Mouse (Mus musculus): ENCODE measurements around the gene Pla2r1. TPM values are rescaled to one million over a fixed set of nuclear protein-coding genes. Genes with fewer than 3 reads are reported as not detected.

Pla2r1 gene
- polyA plus RNA-seq, 1 experiment from 2014 or later, result 1.3 TPM

DNA sequence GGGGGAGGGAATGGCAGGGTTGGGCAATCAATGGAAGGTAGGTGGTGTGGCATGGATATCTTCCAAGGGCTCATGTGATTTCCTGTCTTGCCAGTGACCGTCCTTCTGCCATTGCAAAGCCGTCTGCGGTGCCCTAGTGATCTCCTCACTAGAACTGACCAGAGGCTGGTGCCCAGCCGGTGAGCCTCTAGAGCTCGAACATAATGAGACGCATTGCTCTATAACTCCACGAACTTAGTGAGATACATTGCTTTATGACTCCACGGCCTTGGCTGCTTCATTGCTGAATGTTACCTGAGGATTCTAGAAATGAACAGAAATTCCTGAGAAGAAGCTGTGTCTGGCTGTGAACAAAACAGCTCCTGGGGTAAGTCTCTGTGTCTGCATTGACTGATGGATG is 12.8 kb downstream of the Pla2r1 start:
- H3K27ac ChIP-seq, result no peak overlapping the region
- ATAC-seq (ENCODE audit: low FRiP score, low read depth), result no peak
- no peaks in the 10 kb centered on the region for H3K27me3 ChIP-seq (replicated peaks)
- no peak overlapping the region for H3K4me3 ChIP-seq
- no peaks in the 10 kb centered on the region for H3K9me3 ChIP-seq
- H3K36me3 ChIP-seq, result no peaks in the 10 kb centered on the region
- H3K4me2 ChIP-seq (replicated peaks), result no peak overlapping the region
- 93% methylated on average over 8 of the region's 8 CpGs for WGBS
- no peak overlapping the region for H3K9ac ChIP-seq
- no peaks in the 10 kb centered on the region for H3K4me1 ChIP-seq

DNA sequence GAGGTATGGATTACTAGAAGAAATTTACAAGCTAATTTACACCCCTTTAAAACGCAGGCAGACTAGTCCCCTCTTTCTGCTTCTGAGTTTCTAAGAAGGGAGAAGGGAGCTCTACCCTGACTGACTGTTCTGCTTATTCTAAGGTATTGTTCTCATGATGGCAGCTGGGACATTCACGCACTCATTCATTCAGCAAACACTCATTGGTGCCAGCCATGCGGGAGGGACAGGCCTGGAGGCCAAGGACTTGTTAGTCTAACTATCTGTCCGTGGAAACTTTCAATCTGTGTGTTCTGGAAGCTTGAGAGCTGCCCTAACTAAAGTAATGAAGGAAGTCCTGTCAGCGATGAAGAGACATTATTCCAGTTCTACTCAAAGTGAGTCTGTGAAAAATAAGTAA is 14.4 kb downstream of the Pla2r1 start:
- ATAC-seq (ENCODE audit: low FRiP score, low read depth), result no peak; the same call in 1 of the 2 replicates
- Histone ChIP-seq H3K4me3 (no peak overlapping the region), H3K27ac (no peak overlapping the region), H3K9ac (no peak overlapping the region), H3K9me3 (no peaks in the 10 kb centered on the region), H3K27me3 (replicated peaks) (no peaks in the 10 kb centered on the region), H3K36me3 (no peaks in the 10 kb centered on the region), H3K4me2 (replicated peaks) (no peak overlapping the region), H3K4me1 (no peaks in the 10 kb centered on the region)
- WGBS, result 57% methylated on average over 5 of the region's 5 CpGs

DNA sequence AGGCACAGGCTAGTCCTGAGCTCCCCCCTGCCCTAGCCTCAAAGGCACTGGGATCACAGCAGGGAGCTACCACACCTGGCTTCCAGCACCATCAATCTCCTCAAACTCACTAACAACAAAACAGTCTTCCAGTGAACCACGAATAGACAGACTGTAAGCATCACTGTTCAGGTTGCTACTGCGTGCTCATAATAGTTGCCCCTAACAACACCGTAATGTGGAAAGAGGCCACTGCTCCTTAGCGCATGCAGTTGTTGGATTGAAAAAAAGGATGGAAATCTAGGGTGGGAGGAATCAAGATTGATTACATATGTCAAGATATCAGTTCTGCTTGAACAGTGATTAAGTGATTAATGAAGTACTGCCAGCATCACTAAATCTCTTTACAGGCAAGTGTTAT is 14.8 kb downstream of the Pla2r1 start:
- H3K9me3 ChIP-seq, result no peaks in the 10 kb centered on the region
- no peaks in the 10 kb centered on the region for H3K27me3 ChIP-seq (replicated peaks)
- H3K27ac ChIP-seq, result no peak overlapping the region
- 44% methylated on average over 4 of the region's 4 CpGs for WGBS
- H3K36me3 ChIP-seq, result no peaks in the 10 kb centered on the region
- ATAC-seq (ENCODE audit: low FRiP score, low read depth), result peak; percentile 73
- no peak overlapping the region for H3K9ac ChIP-seq
- no peaks in the 10 kb centered on the region for H3K4me1 ChIP-seq
- H3K4me2 ChIP-seq (replicated peaks), result no peak overlapping the region
- H3K4me3 ChIP-seq, result no peak overlapping the region

DNA sequence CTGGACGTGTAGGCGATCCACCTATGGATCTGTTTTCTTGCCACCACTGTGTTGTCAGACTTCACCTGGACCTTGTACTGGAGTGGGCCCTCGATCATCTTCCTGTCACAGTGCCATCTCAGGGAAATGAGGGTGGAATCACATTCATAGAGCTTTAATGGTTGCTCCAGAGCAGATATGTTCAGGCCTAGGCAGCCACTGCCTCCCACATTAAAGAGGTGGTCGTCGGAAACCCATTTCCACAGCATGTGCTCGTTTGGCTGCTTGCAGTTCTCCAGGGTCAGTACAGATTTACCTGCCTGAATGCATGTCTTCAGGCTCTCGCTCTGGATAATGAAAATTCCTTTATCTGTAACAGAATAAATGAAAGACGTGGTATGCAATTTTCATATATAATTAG is 18.4 kb downstream of the Pla2r1 start:
- H3K9ac ChIP-seq, result no peak overlapping the region
- H3K4me1 ChIP-seq, result no peaks in the 10 kb centered on the region
- no peak overlapping the region for H3K4me2 ChIP-seq (replicated peaks)
- no peaks in the 10 kb centered on the region for H3K36me3 ChIP-seq
- no peak overlapping the region for H3K27ac ChIP-seq
- no peak overlapping the region for H3K4me3 ChIP-seq
- ATAC-seq (ENCODE audit: low FRiP score, low read depth), result no peak
- 84% methylated on average over 8 of the region's 8 CpGs for WGBS
- H3K9me3 ChIP-seq, result no peaks in the 10 kb centered on the region
- no peaks in the 10 kb centered on the region for H3K27me3 ChIP-seq (replicated peaks)

GRCm38 (mm10) chr2:60533026-60533425 is 20.1 kb downstream of the Pla2r1 start:
- Histone ChIP-seq H3K27ac (no peak overlapping the region), H3K27me3 (replicated peaks) (no peaks in the 10 kb centered on the region), H3K4me2 (replicated peaks) (no peak overlapping the region), H3K4me3 (no peak overlapping the region), H3K4me1 (no peaks in the 10 kb centered on the region), H3K9ac (no peak overlapping the region), H3K9me3 (no peaks in the 10 kb centered on the region), H3K36me3 (no peaks in the 10 kb centered on the region)
- whole genome bisulfite sequencing, result 86% methylated on average over 3 of the region's 3 CpGs
- ATAC-seq (ENCODE audit: low FRiP score, low read depth), result no peak

DNA sequence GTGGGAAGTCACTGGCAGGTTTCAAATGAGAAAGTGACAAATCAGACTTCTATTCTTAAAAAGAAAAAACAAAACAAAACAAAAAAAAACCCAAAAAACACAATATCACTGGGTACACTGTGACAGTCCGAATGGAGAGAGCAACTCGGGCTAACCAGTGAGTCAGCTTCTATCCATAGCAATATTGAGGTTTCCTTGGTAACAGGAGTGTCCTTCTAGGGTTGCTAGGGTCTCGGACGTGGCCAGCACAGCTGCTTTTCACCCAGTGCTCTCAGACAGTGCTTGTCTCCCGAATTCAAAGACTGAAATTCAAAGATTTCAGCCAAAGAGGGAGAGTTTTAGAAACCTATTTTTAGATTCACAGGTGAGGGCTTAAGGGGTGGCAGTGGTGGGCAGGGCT is 20.6 kb downstream of the Pla2r1 start:
- no peak overlapping the region for H3K27ac ChIP-seq
- no peaks in the 10 kb centered on the region for H3K9me3 ChIP-seq
- no peaks in the 10 kb centered on the region for H3K4me1 ChIP-seq
- no peaks in the 10 kb centered on the region for H3K27me3 ChIP-seq (replicated peaks)
- H3K4me2 ChIP-seq (replicated peaks), result no peak overlapping the region
- no peaks in the 10 kb centered on the region for H3K36me3 ChIP-seq
- H3K9ac ChIP-seq, result no peak overlapping the region
- WGBS, result 61% methylated on average over 5 of the region's 5 CpGs
- no peak overlapping the region for H3K4me3 ChIP-seq
- no peak for ATAC-seq (ENCODE audit: low FRiP score, low read depth)

GRCm38 (mm10) chr2:60515817-60516216 is 37.3 kb downstream of the Pla2r1 start:
- 54% methylated on average over 8 of the region's 8 CpGs for WGBS
- ATAC-seq (ENCODE audit: low FRiP score, low read depth), result no peak
- H3K9me3 ChIP-seq, result no peaks in the 10 kb centered on the region
- H3K4me1 ChIP-seq, result no peaks in the 10 kb centered on the region
- no peaks in the 10 kb centered on the region for H3K36me3 ChIP-seq
- no peak overlapping the region for H3K9ac ChIP-seq
- H3K4me2 ChIP-seq (replicated peaks), result no peak overlapping the region
- no peak overlapping the region for H3K27ac ChIP-seq
- H3K4me3 ChIP-seq, result no peak overlapping the region
- H3K27me3 ChIP-seq (replicated peaks), result no peaks in the 10 kb centered on the region

- no peak overlapping the region for H3K4me2 ChIP-seq (replicated peaks)
- ATAC-seq (ENCODE audit: low FRiP score, low read depth), result no peak
- 70% methylated on average over 4 of the region's 4 CpGs for WGBS
- H3K4me1 ChIP-seq, result no peaks in the 10 kb centered on the region
- no peaks in the 10 kb centered on the region for H3K27me3 ChIP-seq (replicated peaks)
- no peaks in the 10 kb centered on the region for H3K36me3 ChIP-seq
- no peak overlapping the region for H3K27ac ChIP-seq
- H3K9ac ChIP-seq, result no peak overlapping the region
- no peak overlapping the region for H3K4me3 ChIP-seq
- H3K9me3 ChIP-seq, result no peaks in the 10 kb centered on the region
These were observed 38.2 kb downstream of the Pla2r1 start for GRCm38 (mm10) chr2:60514863-60515262.

DNA sequence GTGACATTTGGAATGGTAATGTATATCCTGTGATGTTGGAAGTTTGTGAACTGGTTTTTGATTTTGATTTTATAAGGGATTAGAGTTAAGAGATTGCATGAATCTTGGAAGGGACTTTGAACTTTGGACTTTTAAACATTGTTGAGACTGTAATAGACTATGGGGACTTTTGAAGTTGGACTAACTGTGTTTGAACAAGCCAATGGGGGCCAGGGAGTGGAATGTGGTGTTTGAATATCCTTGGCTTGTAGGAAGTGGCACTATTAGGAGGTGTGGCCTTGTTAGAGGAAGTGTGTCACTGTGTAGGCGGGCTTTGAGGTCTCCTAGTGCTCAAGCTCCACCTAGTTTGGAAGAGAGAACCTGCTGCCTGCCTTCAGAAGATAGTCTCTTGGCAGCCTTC is 42.4 kb downstream of the Pla2r1 start:
- no peak overlapping the region for H3K9ac ChIP-seq
- H3K27ac ChIP-seq, result no peak overlapping the region
- no peak for ATAC-seq (ENCODE audit: low FRiP score, low read depth)
- H3K36me3 ChIP-seq, result no peaks in the 10 kb centered on the region
- H3K4me1 ChIP-seq, result no peaks in the 10 kb centered on the region
- WGBS, result 86% methylated on average over 1 of the region's 1 CpGs
- H3K4me3 ChIP-seq, result no peak overlapping the region
- no peaks in the 10 kb centered on the region for H3K9me3 ChIP-seq
- H3K27me3 ChIP-seq (replicated peaks), result no peaks in the 10 kb centered on the region
- H3K4me2 ChIP-seq (replicated peaks), result no peak overlapping the region

GRCm38 (mm10) chr2:60505145-60505544 is 48.0 kb downstream of the Pla2r1 start:
- Histone ChIP-seq H3K9ac (no peak overlapping the region), H3K9me3 (no peaks in the 10 kb centered on the region), H3K27ac (no peak overlapping the region), H3K4me1 (no peaks in the 10 kb centered on the region), H3K36me3 (no peaks in the 10 kb centered on the region), H3K4me2 (replicated peaks) (no peak overlapping the region), H3K4me3 (no peak overlapping the region), H3K27me3 (replicated peaks) (no peaks in the 10 kb centered on the region)
- WGBS, result 52% methylated on average over 2 of the region's 2 CpGs
- ATAC-seq (ENCODE audit: low FRiP score, low read depth), result no peak

DNA sequence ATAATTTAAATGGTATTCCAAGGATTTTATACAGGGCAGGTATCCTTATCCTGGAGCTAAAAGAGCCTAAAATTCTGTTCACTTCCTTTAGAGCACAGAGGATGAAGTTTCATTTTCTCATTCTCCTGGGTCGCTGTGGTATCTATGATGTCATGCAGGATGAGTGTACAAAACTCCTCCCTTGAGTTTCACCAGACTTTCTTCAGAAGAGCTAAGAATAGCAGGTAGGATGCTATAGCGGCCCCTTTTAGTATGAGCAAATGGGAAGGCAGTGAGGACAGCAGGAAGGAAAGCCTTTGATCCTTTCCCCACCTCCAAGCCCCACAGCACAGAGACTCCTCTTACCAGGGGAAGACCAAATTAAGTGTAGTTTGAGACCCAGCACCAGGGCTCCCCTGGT is 48.4 kb downstream of the Pla2r1 start:
- no peak for ATAC-seq (ENCODE audit: low FRiP score, low read depth)
- no peaks in the 10 kb centered on the region for H3K9me3 ChIP-seq
- WGBS, result 59% methylated on average over 2 of the region's 2 CpGs
- H3K9ac ChIP-seq, result no peak overlapping the region
- no peak overlapping the region for H3K4me2 ChIP-seq (replicated peaks)
- no peaks in the 10 kb centered on the region for H3K27me3 ChIP-seq (replicated peaks)
- no peaks in the 10 kb centered on the region for H3K36me3 ChIP-seq
- no peak overlapping the region for H3K27ac ChIP-seq
- H3K4me3 ChIP-seq, result no peak overlapping the region
- H3K4me1 ChIP-seq, result no peaks in the 10 kb centered on the region

DNA sequence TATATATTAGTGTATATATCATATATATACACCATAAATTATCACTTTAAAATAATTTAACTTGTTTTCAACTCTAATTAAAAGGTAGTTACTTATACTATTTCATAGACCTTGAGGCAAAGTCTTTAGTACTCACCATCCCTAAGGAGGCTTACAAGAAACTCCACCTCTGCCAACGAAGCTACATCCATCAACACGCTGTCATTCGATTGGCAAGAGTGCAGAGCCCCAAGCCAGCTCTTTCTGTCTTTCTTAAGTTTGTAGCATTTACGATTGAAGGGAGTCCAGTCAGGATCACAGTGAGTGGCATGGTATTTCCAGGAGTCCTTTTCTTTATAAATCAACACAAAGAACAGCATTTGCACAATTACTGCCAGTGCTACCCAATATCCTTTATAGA is 49.1 kb downstream of the Pla2r1 start:
- ATAC-seq (ENCODE audit: low FRiP score, low read depth), result no peak
- H3K27ac ChIP-seq, result no peak overlapping the region
- no peak overlapping the region for H3K4me2 ChIP-seq (replicated peaks)
- no peaks in the 10 kb centered on the region for H3K4me1 ChIP-seq
- H3K27me3 ChIP-seq (replicated peaks), result no peaks in the 10 kb centered on the region
- H3K36me3 ChIP-seq, result no peaks in the 10 kb centered on the region
- no peak overlapping the region for H3K9ac ChIP-seq
- 81% methylated on average over 4 of the region's 4 CpGs for WGBS
- no peak overlapping the region for H3K4me3 ChIP-seq
- H3K9me3 ChIP-seq, result no peaks in the 10 kb centered on the region

DNA sequence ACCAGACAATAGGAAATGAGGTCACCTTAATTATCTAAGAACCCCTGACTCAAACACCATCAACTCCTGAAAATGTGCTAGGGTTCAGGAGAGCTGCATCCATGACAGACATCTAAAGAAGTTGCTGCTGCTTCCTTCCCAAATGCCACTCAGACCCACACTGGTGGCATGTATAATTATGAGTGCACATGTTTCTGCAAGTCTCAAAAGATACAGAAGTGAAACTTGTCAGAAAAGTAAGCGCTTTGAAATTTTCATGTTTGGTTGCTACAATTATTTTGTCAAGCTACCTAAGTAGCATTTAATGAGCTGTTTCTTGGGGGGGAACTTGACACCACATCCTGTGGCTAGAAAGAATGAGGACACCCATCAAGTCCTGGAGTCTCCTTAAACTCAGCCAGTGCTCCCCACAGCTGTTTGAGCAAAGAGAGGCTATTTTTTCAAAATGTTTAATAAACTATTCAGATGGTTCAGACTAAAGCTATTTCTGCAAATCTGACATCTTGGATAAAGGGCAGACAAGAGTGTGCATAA is 52.5 kb downstream of the Pla2r1 start:
- WGBS, result 84% methylated on average over 1 of the region's 1 CpGs
- Histone ChIP-seq H3K27ac (no peak overlapping the region), H3K4me3 (no peak overlapping the region)

More for the DNA sequence above, 52.5 kb downstream of the Pla2r1 start:
- Histone ChIP-seq H3K9ac (no peak overlapping the region), H3K36me3 (no peaks in the 10 kb centered on the region), H3K9me3 (no peaks in the 10 kb centered on the region), H3K4me2 (replicated peaks) (no peak overlapping the region), H3K27me3 (replicated peaks) (no peaks in the 10 kb centered on the region), H3K4me1 (no peaks in the 10 kb centered on the region)
- no peak for ATAC-seq (ENCODE audit: low FRiP score, low read depth)
